In the genomic region with DNA sequence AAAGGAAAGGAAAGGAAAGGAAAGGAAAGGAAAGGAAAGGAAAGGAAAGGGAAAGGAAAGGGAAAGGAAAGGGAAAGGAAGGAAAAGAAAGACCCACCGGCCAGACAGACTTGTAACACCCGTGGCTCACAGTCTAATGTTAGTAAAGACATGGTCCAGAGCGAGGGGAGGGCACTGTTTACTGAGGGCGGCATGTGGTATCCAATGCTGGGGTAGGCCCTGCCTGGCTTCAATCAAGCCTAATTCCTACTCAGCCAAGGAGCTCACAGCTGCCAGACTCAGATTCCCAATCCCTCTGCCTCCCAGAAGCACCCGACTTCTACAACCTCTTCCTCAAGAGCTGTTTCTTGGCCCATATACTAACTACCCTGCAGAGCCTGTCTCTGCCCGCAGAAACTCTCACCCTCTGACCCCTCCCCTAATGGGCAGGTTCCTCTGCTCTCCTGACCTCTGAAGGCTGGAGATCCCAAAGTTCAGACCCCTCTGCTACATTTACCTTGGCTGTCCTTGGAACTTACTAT, we compare ENCODE assay signal across 18 mouse cellular contexts. TPM values are rescaled to one million over a fixed set of nuclear protein-coding genes. Genes with fewer than 3 reads are reported as not detected.
A peak's percentile ranks its signal among the peaks of the same experiment; 100 is the strongest.
DNase-seq lines count a peak whose midpoint lies in the region; ATAC-seq lines count a peak whose summit lies in the region.
"Had no signal": no experiment of that assay in that cellular context is flagged by ENCODE, and none has a peak within 500 bp of the region (broad histone marks: within the 10 kb centered on the region; RNA-seq: fewer than 3 reads in every experiment).

No protein-coding gene starts in this region.

- peaks cover 50% of the 10 kb centered on the region for H3K4me1 ChIP-seq in lung, embryonic 15.5 days
- peaks cover 26% of the 10 kb centered on the region for H3K4me1 ChIP-seq in embryonic facial prominence, embryonic 14.5 days (ENCODE audit: control insufficient read depth, insufficient read depth, low read length)
- peaks cover 21% of the 10 kb centered on the region for H3K4me1 ChIP-seq in liver, embryonic 11.5 days (replicated peaks; ENCODE audit: control insufficient read depth, insufficient read depth, low read length)
- peaks cover 45% of the 10 kb centered on the region for H3K4me1 ChIP-seq in stomach, embryonic 16.5 days (ENCODE audit: control insufficient read depth, insufficient read depth, low read length)
- H3K4me1 ChIP-seq in midbrain, embryonic 13.5 days (replicated peaks): peaks cover 33% of the 10 kb centered on the region

- WGBS in lung, embryonic 15.5 days: 50% methylated on average over 6 of the region's 6 CpGs
- 35% methylated on average over 6 of the region's 6 CpGs for WGBS in embryonic facial prominence, embryonic 14.5 days
- 54% methylated on average over 6 of the region's 6 CpGs for WGBS in liver, embryonic 11.5 days
- 28% methylated on average over 6 of the region's 6 CpGs for WGBS in stomach, embryonic 16.5 days
- WGBS in midbrain, embryonic 13.5 days: 77% methylated on average over 6 of the region's 6 CpGs

- peaks cover 5% of the 10 kb centered on the region; the same call in 1 of the 2 replicates for H3K36me3 ChIP-seq in lung, embryonic 15.5 days
- no peaks in the 10 kb centered on the region for H3K36me3 ChIP-seq in embryonic facial prominence, embryonic 14.5 days (ENCODE audit: control insufficient read depth, insufficient read depth, low read length)
- peaks cover 4% of the 10 kb centered on the region; the same call in 1 of the 2 replicates for H3K36me3 ChIP-seq in liver, embryonic 11.5 days (ENCODE audit: control insufficient read depth, insufficient read depth, low read length)
- H3K36me3 ChIP-seq in stomach, embryonic 16.5 days (ENCODE audit: control insufficient read depth, insufficient read depth, low read length): no peaks in the 10 kb centered on the region
- 0 out of 2 replicates have a peak, but pooled peaks cover 4% of the 10 kb centered on the region for H3K36me3 ChIP-seq in midbrain, embryonic 13.5 days

- no peak overlapping the region for H3K4me3 ChIP-seq in lung, embryonic 15.5 days
- H3K4me3 ChIP-seq in embryonic facial prominence, embryonic 14.5 days (ENCODE audit: low read depth, low read length): no peak overlapping the region
- H3K4me3 ChIP-seq in liver, embryonic 11.5 days (ENCODE audit: low read depth, low read length): no peak overlapping the region
- H3K4me3 ChIP-seq in stomach, embryonic 16.5 days (replicated peaks; ENCODE audit: low read length): no peak overlapping the region
- no peak overlapping the region for H3K4me3 ChIP-seq in midbrain, embryonic 13.5 days (replicated peaks)
- H3K4me3 ChIP-seq: forebrain, embryonic 12.5 days; heart, embryonic 10.5 days; myocyte had no signal

- no peak overlapping the region for H3K4me2 ChIP-seq in lung, embryonic 15.5 days
- no peak overlapping the region for H3K4me2 ChIP-seq in embryonic facial prominence, embryonic 14.5 days (ENCODE audit: low read depth, low read length)
- no peak overlapping the region for H3K4me2 ChIP-seq in liver, embryonic 11.5 days
- no peak overlapping the region for H3K4me2 ChIP-seq in stomach, embryonic 16.5 days (ENCODE audit: low read depth, low read length)
- no peak overlapping the region for H3K4me2 ChIP-seq in midbrain, embryonic 13.5 days (replicated peaks)
- H3K4me2 ChIP-seq: forebrain, embryonic 12.5 days; midbrain, embryonic 11.5 days had no signal

- no peaks in the 10 kb centered on the region for H3K9me3 ChIP-seq in lung, embryonic 15.5 days
- no peaks in the 10 kb centered on the region for H3K9me3 ChIP-seq in embryonic facial prominence, embryonic 14.5 days (ENCODE audit: control insufficient read depth, low read length)
- H3K9me3 ChIP-seq in liver, embryonic 11.5 days (ENCODE audit: control insufficient read depth, low read length): no peaks in the 10 kb centered on the region
- no peaks in the 10 kb centered on the region for H3K9me3 ChIP-seq in stomach, embryonic 16.5 days (replicated peaks; ENCODE audit: control insufficient read depth, low read length)
- no peaks in the 10 kb centered on the region for H3K9me3 ChIP-seq in midbrain, embryonic 13.5 days
- H3K9me3 ChIP-seq: forebrain, embryonic 12.5 days; heart, embryonic 10.5 days had no signal

- no peaks in the 10 kb centered on the region for H3K27me3 ChIP-seq in lung, embryonic 15.5 days
- no peaks in the 10 kb centered on the region for H3K27me3 ChIP-seq in embryonic facial prominence, embryonic 14.5 days (replicated peaks; ENCODE audit: control insufficient read depth, insufficient read depth, low read length)
- H3K27me3 ChIP-seq in liver, embryonic 11.5 days (replicated peaks; ENCODE audit: control insufficient read depth, insufficient read depth, low read length): no peaks in the 10 kb centered on the region
- no peaks in the 10 kb centered on the region for H3K27me3 ChIP-seq in stomach, embryonic 16.5 days (ENCODE audit: control insufficient read depth, insufficient read depth, low read length)
- no peaks in the 10 kb centered on the region for H3K27me3 ChIP-seq in midbrain, embryonic 13.5 days
- H3K27me3 ChIP-seq: forebrain, embryonic 12.5 days had no signal

- no peak for DNase-seq in lung, postnatal 14 days
- peak; percentile 69 for DNase-seq in embryonic facial prominence, embryonic 14.5 days (ENCODE audit: low spot score)
- no peak for DNase-seq in liver, embryonic 11.5 days (ENCODE audit: low spot score)
- DNase-seq in spleen, adult 12 weeks (ENCODE audit: low spot score): no peak
- no peak for DNase-seq in layer of hippocampus, postnatal 14 days (ENCODE audit: low spot score in 2 of 2)
- DNase-seq: adrenal gland, adult 2 months; cerebellum, adult 18-20 months; heart, postnatal 36 days; lung, adult 2 months had no signal

- peak overlapping the region; percentile 72 for H3K27ac ChIP-seq in lung, embryonic 15.5 days
- no peak overlapping the region for H3K27ac ChIP-seq in embryonic facial prominence, embryonic 14.5 days (replicated peaks; ENCODE audit: low read depth, low read length)
- peak overlapping the region; percentile 39; the same call in 1 of the 2 replicates for H3K27ac ChIP-seq in liver, embryonic 11.5 days (ENCODE audit: low read depth, low read length)
- H3K27ac ChIP-seq in stomach, embryonic 16.5 days (ENCODE audit: low read length): peak overlapping the region; percentile 76
- H3K27ac ChIP-seq in midbrain, embryonic 13.5 days: no peak overlapping the region
- H3K27ac ChIP-seq: forebrain, embryonic 12.5 days; heart, embryonic 10.5 days had no signal

- no peak overlapping the region for H3K9ac ChIP-seq in lung, embryonic 15.5 days
- no peak overlapping the region for H3K9ac ChIP-seq in embryonic facial prominence, embryonic 14.5 days (ENCODE audit: low read depth, low read length)
- H3K9ac ChIP-seq in liver, embryonic 11.5 days (ENCODE audit: low read depth, low read length): no peak overlapping the region
- no peak overlapping the region for H3K9ac ChIP-seq in stomach, embryonic 16.5 days (ENCODE audit: low read length)
- H3K9ac ChIP-seq in midbrain, embryonic 13.5 days (replicated peaks): no peak overlapping the region
- H3K9ac ChIP-seq: forebrain, embryonic 12.5 days had no signal

- ATAC-seq in lung, embryonic 15.5 days (ENCODE audit: borderline replicate concordance, extremely low read depth, low FRiP score, low TSS enrichment): no peak
- ATAC-seq in embryonic facial prominence, embryonic 14.5 days (ENCODE audit: low read depth): 0 out of 2 replicates have a peak, but pooled peaks have one; percentile 31
- peak; percentile 39; the same call in 1 of the 2 replicates for ATAC-seq in liver, embryonic 11.5 days (replicated peaks; ENCODE audit: low FRiP score)
- peak; percentile 46; the same call in 1 of the 2 replicates for ATAC-seq in stomach, embryonic 16.5 days (ENCODE audit: insufficient read depth, low FRiP score)
- ATAC-seq in midbrain, embryonic 13.5 days: no peak

RNA-seq across cellular contexts. Expression of a gene that starts 10.3 kb away (rescaled TPM):
- polyA plus RNA-seq in lung, embryonic 15.5 days (2015; fragmentation: Nextera tagmentation; extraction: Ambion mirVana): 43.2 and 48.7 TPM in 2 replicates
- polyA plus RNA-seq in embryonic facial prominence, embryonic 14.5 days (2014; fragmentation: Nextera tagmentation; extraction: Ambion mirVana): 38.7 and 40.2 TPM in 2 replicates
- polyA plus RNA-seq in liver, embryonic 11.5 days (2014; fragmentation: Nextera tagmentation; extraction: Ambion mirVana): 24.7 and 26.2 TPM in 2 replicates
- polyA plus RNA-seq in stomach, embryonic 16.5 days (2015; fragmentation: Nextera tagmentation; extraction: Ambion mirVana): 51.6 and 53.0 TPM in 2 replicates
- 26.0 and 30.7 TPM in 2 replicates for polyA plus RNA-seq in midbrain, embryonic 13.5 days (2015; fragmentation: Nextera tagmentation; extraction: Ambion mirVana)
- 10 to 100 TPM; 49.8 to 63.7 TPM for total RNA-seq in layer of hippocampus, postnatal 14 days (2021)

RNA-seq across cellular contexts. Expression of a gene that starts 18.5 kb away (rescaled TPM):
- polyA plus RNA-seq in lung, embryonic 15.5 days (2015; fragmentation: Nextera tagmentation; extraction: Ambion mirVana): 19.1 and 22.5 TPM in 2 replicates
- 22.7 and 24.9 TPM in 2 replicates for polyA plus RNA-seq in embryonic facial prominence, embryonic 14.5 days (2014; fragmentation: Nextera tagmentation; extraction: Ambion mirVana)
- polyA plus RNA-seq in liver, embryonic 11.5 days (2014; fragmentation: Nextera tagmentation; extraction: Ambion mirVana): 26.0 and 28.7 TPM in 2 replicates
- 18.3 and 22.0 TPM in 2 replicates for polyA plus RNA-seq in stomach, embryonic 16.5 days (2015; fragmentation: Nextera tagmentation; extraction: Ambion mirVana)
- polyA plus RNA-seq in midbrain, embryonic 13.5 days (2015; fragmentation: Nextera tagmentation; extraction: Ambion mirVana): 22.9 and 26.3 TPM in 2 replicates
- 10 to 100 TPM; 22.6 to 24.9 TPM for total RNA-seq in layer of hippocampus, postnatal 14 days (2021)

RNA-seq across cellular contexts. Expression of a gene that starts 41.1 kb away (rescaled TPM):
- 0.16 and 0.62 TPM in 2 replicates for polyA plus RNA-seq in lung, embryonic 15.5 days (2015; fragmentation: Nextera tagmentation; extraction: Ambion mirVana)
- polyA plus RNA-seq in embryonic facial prominence, embryonic 14.5 days (2014; fragmentation: Nextera tagmentation; extraction: Ambion mirVana): 0.33 TPM in 1 of 2 replicates, not detected in the other
- 0.19 TPM in 1 of 2 replicates, not detected in the other for polyA plus RNA-seq in liver, embryonic 11.5 days (2014; fragmentation: Nextera tagmentation; extraction: Ambion mirVana)
- polyA plus RNA-seq in stomach, embryonic 16.5 days (2015; fragmentation: Nextera tagmentation; extraction: Ambion mirVana): 0.08 TPM in 1 of 2 replicates, not detected in the other
- 0.22 TPM in 1 of 2 replicates, not detected in the other for polyA plus RNA-seq in midbrain, embryonic 13.5 days (2015; fragmentation: Nextera tagmentation; extraction: Ambion mirVana)
- total RNA-seq in layer of hippocampus, postnatal 14 days (2021): under 1 TPM; 0.24 to 0.37 TPM
- total RNA-seq: adrenal gland, adult 2 months; gastrocnemius, adult 18-20 months; heart, postnatal 36 days had no signal
- polyA plus RNA-seq: adrenal gland, adult 2 months; brain, embryonic 14.5 days; heart, embryonic 10.5 days; lung, adult 2 months; midbrain, embryonic 11.5 days; myocyte had no signal

RNA-seq across cellular contexts. Expression of a gene that starts 51.1 kb away (rescaled TPM):
- polyA plus RNA-seq in lung, embryonic 15.5 days (2015; fragmentation: Nextera tagmentation; extraction: Ambion mirVana): 102 and 110 TPM in 2 replicates
- 66.5 and 78.8 TPM in 2 replicates for polyA plus RNA-seq in embryonic facial prominence, embryonic 14.5 days (2014; fragmentation: Nextera tagmentation; extraction: Ambion mirVana)
- 178 and 180 TPM in 2 replicates for polyA plus RNA-seq in liver, embryonic 11.5 days (2014; fragmentation: Nextera tagmentation; extraction: Ambion mirVana)
- 97.5 and 102 TPM in 2 replicates for polyA plus RNA-seq in stomach, embryonic 16.5 days (2015; fragmentation: Nextera tagmentation; extraction: Ambion mirVana)
- polyA plus RNA-seq in midbrain, embryonic 13.5 days (2015; fragmentation: Nextera tagmentation; extraction: Ambion mirVana): 47.2 and 52.3 TPM in 2 replicates
- 10 to 100 TPM; 40.9 to 52.0 TPM for total RNA-seq in layer of hippocampus, postnatal 14 days (2021)

Comparison
In these comparisons a context has a peak if more than half of its experiments do, and no peak if none do; other contexts are left out.
1. ATAC-seq: peak in embryonic facial prominence, embryonic 14.5 days (single experiment), liver, embryonic 11.5 days (single experiment) and stomach, embryonic 16.5 days (single experiment); none in lung, embryonic 15.5 days (single experiment) and midbrain, embryonic 13.5 days (single experiment).
2. H3K27ac ChIP-seq: peak in lung, embryonic 15.5 days (single experiment), liver, embryonic 11.5 days (single experiment) and stomach, embryonic 16.5 days (single experiment); none in embryonic facial prominence, embryonic 14.5 days (single experiment) and midbrain, embryonic 13.5 days (single experiment).